Mouse (Mus musculus): ENCODE measurements at regions not wholly inside any gene's neighbourhood (a gene's known extent, or its start where the extent isn't known, plus 50 kb on each side); places are given as distances from the start of the nearest gene placed in this dataset.

DNA sequence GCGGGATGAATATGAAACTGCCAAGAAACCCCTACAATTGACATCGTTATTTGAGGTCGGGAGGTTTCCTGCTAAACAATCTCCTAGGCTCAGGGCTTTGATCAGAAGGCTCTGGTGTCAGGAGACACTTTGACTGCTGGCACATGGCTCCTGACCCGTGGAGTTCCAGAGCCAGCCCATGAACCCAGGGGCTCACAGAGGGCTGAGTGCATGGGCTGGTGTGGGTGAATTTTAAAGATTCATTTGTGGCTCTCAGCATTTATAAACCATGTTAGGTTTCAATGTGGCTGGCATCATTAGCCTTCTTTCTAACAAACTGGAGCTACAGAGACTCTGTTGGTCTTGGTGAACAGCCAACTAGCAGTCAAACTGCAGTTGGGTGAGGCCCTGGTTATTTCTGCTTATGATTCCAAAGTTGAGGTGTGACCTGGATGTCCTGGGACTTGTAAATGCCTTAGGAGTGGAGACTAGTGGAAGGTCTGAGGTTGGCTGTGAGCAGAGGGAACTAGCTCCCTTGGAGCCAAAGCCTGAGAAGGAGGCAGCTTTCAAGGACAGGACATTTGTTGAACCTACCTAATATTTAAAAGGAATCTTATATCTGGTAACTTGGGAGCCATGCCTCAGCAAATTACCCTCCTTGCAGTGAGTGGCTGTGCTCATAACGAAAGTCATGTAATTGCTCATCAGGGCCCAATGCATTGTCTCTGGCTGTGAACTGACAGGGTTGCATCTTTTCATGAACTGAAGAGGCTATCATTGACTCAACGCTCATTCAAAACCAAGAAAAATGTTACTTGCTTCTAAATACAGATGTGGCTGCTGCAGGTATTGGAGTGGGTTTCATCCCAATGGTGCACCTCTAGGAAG lies 108.0 kb upstream of the Mki67 start:
- DNase-seq = no peak

GRCm38 (mm10) chr7:135829246-135829645 lies 113.1 kb upstream of the Mki67 start:
- DNase-seq = no peak

DNA sequence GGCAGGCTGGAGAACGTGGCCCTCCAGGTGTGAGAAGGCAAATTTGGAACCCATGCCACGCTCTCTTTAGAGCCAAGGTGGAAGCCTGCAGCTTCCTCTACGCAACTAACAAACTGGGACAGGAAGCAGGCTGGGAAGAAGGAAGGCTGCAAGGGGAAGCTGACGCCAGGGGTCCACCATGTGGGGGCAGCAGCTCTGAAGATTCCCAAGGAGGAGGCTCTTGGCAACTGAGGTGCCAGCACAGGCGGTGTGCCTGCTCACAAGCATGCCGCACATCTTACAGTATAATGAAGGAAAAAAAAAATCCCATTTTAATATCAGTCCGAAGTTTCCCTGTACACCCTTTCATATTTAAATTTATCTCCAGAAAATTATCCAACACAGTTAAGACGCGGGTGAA lies 117.3 kb upstream of the Mki67 start:
- no peak for DNase-seq

- DNase-seq = peak; percentile 21
Observed at GRCm38 (mm10) chr7:135836808-135837733, 120.9 kb upstream of the Mki67 start.

DNA sequence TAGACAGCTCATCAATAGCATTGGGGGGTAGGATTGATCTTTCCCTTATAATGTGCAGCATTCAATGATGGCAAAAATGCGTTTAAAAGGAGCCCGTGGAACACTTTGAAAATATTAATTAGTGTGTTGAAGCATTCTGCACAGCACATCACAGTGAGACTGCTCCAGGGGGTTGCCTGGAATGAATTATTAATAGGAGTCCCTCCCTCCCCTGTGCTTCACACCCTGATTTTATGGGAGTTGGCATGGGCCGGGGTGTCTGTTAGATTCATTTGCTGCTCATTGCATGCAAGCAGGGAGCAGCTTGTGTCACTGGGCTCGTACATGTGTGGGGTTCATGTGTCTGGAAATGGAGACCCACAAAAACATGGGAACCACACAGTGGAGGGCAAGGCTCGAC lies 127.9 kb upstream of the Mki67 start:
- DNase-seq = no peak

GRCm38 (mm10) chr7:135847304-135847703 lies 131.1 kb upstream of the Mki67 start:
- DNase-seq = no peak

DNA sequence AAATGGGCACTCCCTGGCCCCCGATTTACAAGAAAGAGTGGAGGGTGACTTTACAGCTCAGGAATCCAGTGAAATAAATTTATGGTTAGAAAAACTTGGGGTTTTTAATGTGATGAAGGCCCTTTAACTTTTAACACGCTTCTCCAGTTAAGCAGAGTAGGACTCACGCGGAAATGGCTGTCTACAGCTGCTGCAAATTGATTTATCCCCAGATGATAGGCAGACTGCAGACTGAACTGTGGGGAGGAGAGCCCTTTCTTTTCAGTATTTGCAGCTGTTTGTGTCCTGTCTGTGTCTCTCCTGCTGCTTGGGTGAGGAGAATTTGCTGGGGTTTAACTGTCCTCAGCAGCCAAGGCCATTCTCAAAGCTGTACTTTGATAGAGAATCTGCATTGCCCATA lies 132.0 kb upstream of the Mki67 start:
- no peak for DNase-seq

- DNase-seq = no peak
Observed at GRCm38 (mm10) chr7:135848833-135849232, 132.7 kb upstream of the Mki67 start.

- DNase-seq = no peak
Observed at GRCm38 (mm10) chr7:135853127-135853813, 137.1 kb upstream of the Mki67 start.

DNA sequence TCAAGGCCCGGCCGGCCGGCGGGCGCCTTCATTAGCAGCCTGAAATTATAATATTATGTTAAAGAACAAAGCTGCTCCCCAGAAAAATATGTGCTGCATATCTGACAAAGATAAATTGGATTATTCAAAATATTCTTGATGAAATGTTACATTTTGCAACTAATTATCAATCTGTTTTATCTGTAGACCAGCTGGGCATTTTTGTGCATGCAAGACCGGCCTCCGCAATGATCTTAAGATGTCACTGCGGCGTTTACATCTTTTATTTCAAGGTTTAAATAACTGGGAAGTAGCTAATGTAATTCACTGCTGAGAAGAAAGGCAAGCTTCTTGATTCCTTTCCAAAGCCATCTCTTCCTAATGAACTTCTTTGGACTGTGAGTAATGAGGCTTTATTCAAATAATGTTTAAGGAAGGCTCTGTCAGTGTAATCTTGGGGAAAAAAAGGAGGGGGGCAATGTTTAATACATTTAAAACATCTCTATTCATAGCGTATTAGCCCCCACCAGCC lies 137.7 kb upstream of the Mki67 start:
- no peak for DNase-seq

GRCm38 (mm10) chr7:135860288-135860687 lies 144.1 kb upstream of the Mki67 start:
- no peak for DNase-seq

DNA sequence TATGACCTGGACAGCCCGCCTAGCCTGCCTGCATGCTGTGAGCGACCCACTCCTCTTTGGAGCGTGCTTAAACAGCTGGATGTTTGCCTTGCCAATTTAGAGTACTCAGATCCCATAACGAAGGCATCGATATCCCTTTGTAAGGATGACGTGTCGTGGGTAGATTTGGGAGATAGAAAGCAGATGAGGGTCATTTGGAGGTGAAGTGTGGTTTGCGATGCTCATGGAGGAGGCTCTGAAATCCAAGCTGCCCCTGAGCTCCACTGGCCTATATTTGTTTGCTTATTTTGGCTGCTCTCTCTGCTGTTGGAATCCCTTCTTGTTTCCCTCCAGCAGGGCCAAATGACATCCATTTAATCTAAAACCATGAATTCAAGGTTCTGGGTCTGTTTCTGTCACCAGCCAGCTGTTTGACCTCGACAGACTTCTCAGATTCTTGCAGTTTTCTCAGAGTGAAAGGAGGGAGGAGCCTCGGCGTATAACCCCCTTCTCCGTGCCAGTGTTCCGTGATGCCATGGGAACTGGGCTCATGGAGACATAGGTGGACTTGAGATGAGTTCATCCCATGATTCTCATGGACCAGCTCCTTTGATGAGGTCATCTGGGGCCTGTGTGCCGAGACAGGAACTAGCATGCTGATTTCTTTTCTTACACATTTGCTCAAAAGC lies 144.7 kb upstream of the Mki67 start:
- peak; percentile 6 for DNase-seq

- no peak for DNase-seq
Observed at GRCm38 (mm10) chr7:135861409-135861805, 145.2 kb upstream of the Mki67 start.

DNA sequence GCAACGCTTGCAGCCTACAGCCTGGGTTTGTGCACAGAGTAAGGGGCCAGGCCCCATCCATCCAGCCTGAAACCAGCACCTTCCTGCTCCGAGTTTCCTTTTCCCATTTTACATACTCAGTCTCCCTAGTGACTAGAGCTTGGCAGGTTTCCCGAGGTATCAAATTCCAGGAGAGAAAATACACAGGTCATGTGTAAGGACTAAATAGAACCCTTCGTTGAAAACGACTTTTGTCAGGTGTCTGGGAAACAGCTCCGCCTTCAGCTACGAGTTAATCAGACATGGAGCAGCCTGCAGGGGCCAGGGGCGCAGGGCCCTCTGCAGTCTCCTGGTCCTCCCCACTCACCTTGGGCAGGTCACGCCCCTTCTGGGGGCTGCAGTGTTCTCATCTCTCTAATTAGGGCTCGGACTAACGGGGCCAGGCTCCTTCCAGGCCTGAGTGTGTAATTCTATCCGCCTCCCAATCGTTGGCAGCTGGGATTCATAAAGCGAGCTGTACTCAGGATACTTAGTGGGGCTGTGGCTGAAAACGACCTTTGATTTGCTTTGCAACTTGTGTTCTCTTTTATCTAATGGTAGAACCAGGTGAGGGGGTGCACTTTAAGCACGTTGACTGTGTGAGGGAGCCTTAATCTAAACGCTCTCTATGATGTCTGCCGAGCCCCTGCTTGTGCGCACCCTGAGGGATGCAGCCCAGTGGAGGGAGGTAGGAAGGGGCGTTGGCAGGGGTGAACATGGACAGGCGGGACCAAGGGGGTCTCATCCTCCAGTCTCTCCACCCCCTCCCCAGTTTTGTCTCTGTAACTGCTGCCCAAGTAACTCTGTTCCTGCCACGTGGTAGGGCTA lies 147.6 kb upstream of the Mki67 start:
- DNase-seq = no peak

DNA sequence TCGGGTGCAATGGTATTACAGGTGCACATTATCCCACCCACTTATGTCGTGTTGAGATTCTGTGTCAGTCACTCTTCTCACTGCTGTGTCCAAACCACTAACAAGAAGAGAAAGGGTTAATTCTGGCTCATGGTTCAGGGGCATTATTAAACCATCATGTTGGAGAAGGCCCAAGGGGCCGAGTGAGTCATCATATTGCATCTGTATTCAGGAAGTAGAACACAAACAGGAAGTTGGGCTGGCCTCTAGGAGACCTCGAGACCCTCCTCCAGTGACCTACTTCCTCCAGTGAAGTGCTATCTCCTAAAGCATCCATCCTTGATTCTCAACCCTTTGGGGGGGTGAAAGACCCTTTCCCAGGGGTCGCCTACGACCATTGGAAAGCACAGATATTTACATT lies 154.8 kb upstream of the Mki67 start:
- no peak for DNase-seq

GRCm38 (mm10) chr7:135877091-135877874 lies 161.1 kb upstream of the Mki67 start:
- no peak for DNase-seq

GRCm38 (mm10) chr7:135878750-135879149 lies 162.6 kb upstream of the Mki67 start:
- DNase-seq = no peak

GRCm38 (mm10) chr7:135880446-135880845 lies 164.3 kb upstream of the Mki67 start:
- DNase-seq = no peak

DNA sequence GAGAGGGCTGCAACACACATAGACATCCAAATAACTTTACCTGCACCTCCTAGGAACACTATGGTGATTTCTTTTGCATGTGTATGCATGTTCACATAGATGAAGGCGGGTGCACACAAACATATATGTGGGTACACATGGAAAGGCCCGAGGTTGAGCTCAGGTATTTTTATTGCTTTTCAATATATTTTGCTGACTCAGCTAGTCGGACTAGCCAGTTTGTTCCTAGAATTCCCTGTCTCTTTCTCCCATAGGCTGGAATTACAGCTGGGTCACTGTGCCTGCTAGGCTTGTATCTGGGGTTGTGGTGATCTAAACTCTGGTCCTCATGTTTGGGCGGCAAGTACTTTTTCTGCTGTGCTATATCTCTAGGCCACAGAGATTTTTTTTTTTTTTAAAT lies 166.1 kb upstream of the Mki67 start:
- DNase-seq = no peak

GRCm38 (mm10) chr7:135888598-135888997 lies 172.4 kb upstream of the Mki67 start:
- DNase-seq = peak; percentile 12

Measured in adrenal gland, adult 8-10 months (tissue).